Mouse (Mus musculus): ENCODE data around the gene Dars.

- TF ChIP-seq CTCF (IDR thresholded peaks at IDR 0.05; ENCODE audit: control insufficient read depth, insufficient read depth, low read length) (no peak), POLR2A (IDR thresholded peaks at IDR 0.05; ENCODE audit: borderline replicate concordance, control insufficient read depth, low read depth, low read length) (no peak)
Measured at GRCm38 (mm10) chr1:128441129-128441473, 23.9 kb upstream of the Dars start.
